Mouse (Mus musculus): Measurements from ENCODE around the gene Fntb.

- no peak for TF ChIP-seq CTCF (IDR thresholded peaks at IDR 0.05; ENCODE audit: extremely low read depth, insufficient read depth, low read length)
- no peak for TF ChIP-seq POLR2A (IDR thresholded peaks at IDR 0.05; ENCODE audit: extremely low read depth, insufficient read depth, low read length)
Measured at GRCm38 (mm10) chr12:76780639-76781468, 15.5 kb downstream of the Fntb start.
